Mouse (Mus musculus) brain, embryonic 14.5 days (tissue): ENCODE measurements around the gene Cntnap2. TPM values are rescaled to one million over a fixed set of nuclear protein-coding genes. Genes with fewer than 3 reads are reported as not detected.
"Not testable (repeated sequence)": the region's sequence is repeated elsewhere in the genome, so short reads cannot be mapped to it uniquely, and the experiment has no call there.

ENCODE experiments used
- DNase-seq: peaks from one replicate; pipeline ENCODE4 v3.0.0-alpha.2; 2011; ENCODE audit warnings: low read depth
- CTCF ChIP-seq: fragments of 200-500 bp; IDR thresholded peaks from 2 replicates; pipeline ENCODE4 v1.5.1; 2012; ENCODE audit warnings: inconsistent platforms, mild to moderate bottlenecking, moderate library complexity, borderline replicate concordance; ENCODE audit not compliant: insufficient read depth, insufficient read length; ENCODE audit errors: extremely low read depth
- POLR2A ChIP-seq: fragments of 200-500 bp; IDR thresholded peaks from 2 replicates; pipeline ENCODE4 v1.6.1; 2012; ENCODE audit warnings: mild to moderate bottlenecking, inconsistent platforms, borderline replicate concordance; ENCODE audit not compliant: poor library complexity, insufficient read depth, insufficient read length, severe bottlenecking; ENCODE audit errors: extremely low read depth
- polyA plus RNA-seq: library from polyadenylated mRNA; depleted of rRNA; stranded (reverse); fragments of >200 nt; gene quantifications from 2 replicates; pipeline ENCODE4 v1.2.3, GENCODE M21; 2012

Gene Cntnap2
- polyA plus RNA-seq, 1 experiment, result 77.9 TPM

- no peak for TF ChIP-seq POLR2A
- TF ChIP-seq CTCF, result peak; percentile 67; the same call in 1 of the 2 replicates
- DNase-seq, result peak; percentile 90
Observed at GRCm38 (mm10) chr6:47191277-47191800, 2132.2 kb downstream of the Cntnap2 start.

- no peak for DNase-seq
- TF ChIP-seq CTCF (no peak), POLR2A (no peak)
Observed at GRCm38 (mm10) chr6:47191940-47192339, 2132.8 kb downstream of the Cntnap2 start.

GRCm38 (mm10) chr6:47192478-47192877 is 2133.3 kb downstream of the Cntnap2 start:
- TF ChIP-seq POLR2A, result no peak
- TF ChIP-seq CTCF, result no peak
- peak; percentile 24 for DNase-seq

GRCm38 (mm10) chr6:47197570-47197969 is 2138.4 kb downstream of the Cntnap2 start:
- TF ChIP-seq CTCF, result no peak
- TF ChIP-seq POLR2A, result no peak
- DNase-seq, result peak; percentile 74

- DNase-seq, result no peak
- TF ChIP-seq CTCF (no peak), POLR2A (no peak)
Observed at GRCm38 (mm10) chr6:47200671-47201070, 2141.5 kb downstream of the Cntnap2 start.

GRCm38 (mm10) chr6:47208031-47208430 is 2148.9 kb downstream of the Cntnap2 start:
- DNase-seq, result no peak
- TF ChIP-seq CTCF (no peak), POLR2A (no peak)

- DNase-seq, result no peak
- TF ChIP-seq POLR2A (no peak), CTCF (no peak)
Observed at GRCm38 (mm10) chr6:47214731-47215130, 2155.6 kb downstream of the Cntnap2 start.

GRCm38 (mm10) chr6:47223578-47223977 is 2164.4 kb downstream of the Cntnap2 start:
- not testable (repeated sequence) for DNase-seq

- DNase-seq, result not testable (repeated sequence)
Observed at GRCm38 (mm10) chr6:47225391-47225790, 2166.2 kb downstream of the Cntnap2 start.

- TF ChIP-seq POLR2A, result no peak
- no peak for TF ChIP-seq CTCF
- no peak for DNase-seq
Observed at GRCm38 (mm10) chr6:47227601-47228000, 2168.4 kb downstream of the Cntnap2 start.

GRCm38 (mm10) chr6:47228676-47229317 is 2169.6 kb downstream of the Cntnap2 start:
- peak; percentile 94 for DNase-seq

GRCm38 (mm10) chr6:47231513-47231912 is 2172.4 kb downstream of the Cntnap2 start:
- TF ChIP-seq CTCF (no peak), POLR2A (no peak)
- peak; percentile 90 for DNase-seq

More at GRCm38 (mm10) chr6:47228676-47229317, 2169.6 kb downstream of the Cntnap2 start:
- TF ChIP-seq CTCF (no peak), POLR2A (no peak)
